Mouse (Mus musculus): ENCODE data around the gene Tex35.

Tex35 gene

GRCm38 (mm10) chr1:157081076-157081804 lies 27.2 kb downstream of the Tex35 start:
- DNase-seq (ENCODE audit: low read depth) = peak; percentile 27

GRCm38 (mm10) chr1:157080071-157080470 lies 28.4 kb downstream of the Tex35 start:
- no peak for DNase-seq (ENCODE audit: low read depth)

GRCm38 (mm10) chr1:157079384-157080025 lies 29.0 kb downstream of the Tex35 start:
- DNase-seq (ENCODE audit: low read depth) = peak; percentile 44

- DNase-seq (ENCODE audit: low read depth) = peak; percentile 89
Measured at GRCm38 (mm10) chr1:157076781-157077705, 31.4 kb downstream of the Tex35 start.

GRCm38 (mm10) chr1:157076257-157076656 lies 32.2 kb downstream of the Tex35 start:
- DNase-seq (ENCODE audit: low read depth) = peak; percentile 90

DNA sequence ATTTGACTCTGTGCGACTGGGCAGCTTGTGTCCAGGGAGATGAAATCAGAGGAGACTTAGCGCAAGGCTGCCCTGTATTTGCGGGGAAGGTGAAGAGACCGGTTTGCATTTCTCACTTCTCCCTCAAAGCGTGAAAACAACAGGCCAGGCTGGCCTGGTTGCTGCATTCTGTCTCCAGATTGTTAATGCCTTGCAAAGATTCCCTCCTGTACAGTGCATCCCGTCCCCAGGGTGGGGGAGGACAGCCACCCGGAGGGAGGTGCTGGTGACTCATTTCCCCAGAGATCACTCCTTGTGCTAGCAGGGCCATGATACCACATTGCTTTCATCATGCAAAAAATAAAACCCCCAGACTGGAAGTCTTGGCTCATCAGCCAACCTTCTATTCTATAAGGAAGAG lies 33.5 kb downstream of the Tex35 start:
- DNase-seq (ENCODE audit: low read depth) = no peak

DNA sequence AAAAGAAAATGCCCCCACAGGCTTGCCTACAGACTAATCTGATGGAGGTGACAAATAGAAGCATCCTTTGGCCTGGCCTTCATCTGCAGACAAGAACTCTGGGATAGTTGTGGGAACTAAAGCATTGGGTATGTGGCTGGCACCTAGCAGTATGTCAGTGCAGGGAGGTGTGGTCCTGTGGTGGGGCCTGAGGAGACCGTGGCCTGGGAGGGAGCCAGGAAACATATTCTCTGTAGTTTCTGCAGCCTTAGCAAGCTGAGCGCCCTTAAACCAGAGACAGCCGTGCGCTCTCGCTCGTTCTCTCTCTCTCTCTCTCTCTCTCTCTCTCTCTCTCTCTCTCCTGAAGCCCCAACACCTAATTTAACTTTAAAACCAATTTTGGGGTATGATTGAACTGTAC lies 34.1 kb downstream of the Tex35 start:
- DNase-seq (ENCODE audit: low read depth) = no peak

DNA sequence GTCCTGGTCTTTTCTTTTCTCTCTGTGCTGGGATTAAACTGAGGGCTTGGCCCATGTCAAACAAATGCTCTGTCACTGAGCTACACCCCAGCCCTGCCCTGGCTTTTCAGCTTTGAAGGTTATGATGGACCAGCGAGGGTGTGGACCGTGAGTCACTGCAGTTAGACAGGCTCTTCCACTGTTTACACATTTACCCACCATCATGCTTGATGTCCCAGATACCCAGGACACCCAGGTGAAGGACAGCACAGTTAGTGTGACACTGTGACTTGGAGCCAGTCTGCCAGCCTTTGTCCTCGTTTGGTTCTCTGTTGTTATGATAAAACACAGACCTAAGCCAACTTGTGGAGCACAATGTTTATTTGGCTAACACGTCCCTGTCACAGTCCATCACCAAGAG lies 34.9 kb downstream of the Tex35 start:
- DNase-seq (ENCODE audit: low read depth) = no peak

DNA sequence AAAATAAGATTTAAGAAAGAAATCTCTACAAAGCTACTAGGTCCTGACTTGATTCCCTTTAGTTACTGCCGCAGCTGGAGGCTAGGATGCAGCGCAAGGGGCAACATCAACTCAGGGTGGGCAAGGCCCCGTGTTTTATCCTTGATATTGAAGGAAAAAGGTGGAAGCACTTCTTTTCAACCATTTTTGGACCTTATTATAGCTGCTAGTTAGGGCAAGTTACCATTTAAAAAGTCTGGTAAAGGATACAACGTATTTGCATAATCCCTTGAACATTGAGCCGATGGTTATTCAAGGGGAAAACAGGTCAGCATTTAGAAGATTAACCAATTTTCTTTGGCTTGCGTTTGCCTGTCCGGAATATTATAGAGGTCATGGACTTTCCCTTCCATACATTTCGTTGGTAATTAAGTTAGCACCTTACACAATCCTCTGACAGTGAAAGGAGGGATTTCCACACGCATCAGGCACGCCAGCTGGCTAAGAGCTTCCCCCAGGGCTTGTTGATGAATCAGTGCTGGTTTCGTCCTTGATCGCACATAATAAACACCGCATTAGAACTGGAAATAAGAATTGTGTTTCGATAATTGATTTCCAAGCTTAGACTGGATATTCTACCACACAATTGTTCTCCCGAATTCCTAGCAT lies 39.2 kb downstream of the Tex35 start:
- no peak for DNase-seq (ENCODE audit: low read depth)

DNA sequence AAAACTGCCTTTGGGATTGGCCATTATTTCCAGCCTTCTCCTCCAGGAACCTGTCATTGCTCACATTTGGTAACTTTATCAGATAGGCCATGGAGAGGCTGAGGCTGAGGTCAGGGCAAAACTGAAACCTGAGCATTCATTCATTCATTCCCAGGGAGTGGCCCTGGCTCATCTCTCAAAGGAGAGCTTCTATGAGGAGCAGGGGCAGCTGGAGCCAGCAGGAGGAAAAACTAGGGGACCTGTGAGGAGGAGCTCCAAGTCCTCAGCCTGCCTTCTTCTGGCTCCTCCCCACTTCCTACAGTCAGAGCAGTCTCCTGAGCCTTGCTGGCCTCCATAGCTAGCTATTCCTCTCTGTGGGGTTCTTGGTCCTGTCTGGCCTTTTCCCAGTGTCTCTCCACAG lies 40.2 kb downstream of the Tex35 start:
- no peak for DNase-seq (ENCODE audit: low read depth)

DNA sequence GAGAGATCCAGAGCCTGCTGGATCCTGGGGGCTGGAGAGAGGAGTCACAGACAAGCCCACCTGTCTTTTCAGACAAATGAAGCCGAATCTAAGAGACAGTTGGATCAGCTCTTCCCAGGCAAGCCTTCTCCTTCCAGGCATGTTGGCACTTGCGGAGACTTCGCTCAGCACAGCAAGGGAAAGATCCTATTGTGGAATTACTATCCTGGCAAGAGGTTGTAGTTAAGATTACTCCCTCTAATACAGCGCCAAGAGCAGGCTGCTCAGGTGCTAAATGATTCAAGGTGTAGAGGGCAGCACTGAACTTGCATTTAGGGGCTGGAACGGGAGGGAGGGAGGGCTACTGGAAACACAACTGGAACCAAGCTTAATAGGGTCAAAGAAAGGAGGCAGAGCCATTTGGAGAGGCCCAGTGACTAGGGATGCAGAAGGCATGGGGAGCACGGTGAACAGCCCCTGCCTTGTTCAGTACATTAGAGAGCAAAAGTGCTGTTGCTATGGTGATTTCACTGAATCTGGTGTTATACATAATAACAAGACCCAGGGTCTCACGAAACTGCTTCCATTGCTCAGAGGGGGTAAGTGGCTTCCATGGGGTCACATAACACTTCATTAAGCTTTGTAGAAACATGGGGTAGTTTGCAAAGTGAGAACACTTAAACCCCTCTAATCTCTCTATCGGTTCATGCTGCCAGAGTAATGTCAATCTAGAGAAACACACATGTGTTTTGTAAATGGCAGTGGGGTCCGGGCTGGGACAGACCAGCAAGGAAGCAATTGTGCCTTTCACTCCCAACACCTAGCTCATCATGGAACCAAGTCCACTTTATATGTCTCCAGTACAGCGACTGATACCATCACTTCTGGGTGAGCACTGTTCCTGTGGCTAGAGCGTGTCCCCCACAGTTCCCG lies 42.4 kb downstream of the Tex35 start:
- DNase-seq (ENCODE audit: low read depth) = no peak

DNA sequence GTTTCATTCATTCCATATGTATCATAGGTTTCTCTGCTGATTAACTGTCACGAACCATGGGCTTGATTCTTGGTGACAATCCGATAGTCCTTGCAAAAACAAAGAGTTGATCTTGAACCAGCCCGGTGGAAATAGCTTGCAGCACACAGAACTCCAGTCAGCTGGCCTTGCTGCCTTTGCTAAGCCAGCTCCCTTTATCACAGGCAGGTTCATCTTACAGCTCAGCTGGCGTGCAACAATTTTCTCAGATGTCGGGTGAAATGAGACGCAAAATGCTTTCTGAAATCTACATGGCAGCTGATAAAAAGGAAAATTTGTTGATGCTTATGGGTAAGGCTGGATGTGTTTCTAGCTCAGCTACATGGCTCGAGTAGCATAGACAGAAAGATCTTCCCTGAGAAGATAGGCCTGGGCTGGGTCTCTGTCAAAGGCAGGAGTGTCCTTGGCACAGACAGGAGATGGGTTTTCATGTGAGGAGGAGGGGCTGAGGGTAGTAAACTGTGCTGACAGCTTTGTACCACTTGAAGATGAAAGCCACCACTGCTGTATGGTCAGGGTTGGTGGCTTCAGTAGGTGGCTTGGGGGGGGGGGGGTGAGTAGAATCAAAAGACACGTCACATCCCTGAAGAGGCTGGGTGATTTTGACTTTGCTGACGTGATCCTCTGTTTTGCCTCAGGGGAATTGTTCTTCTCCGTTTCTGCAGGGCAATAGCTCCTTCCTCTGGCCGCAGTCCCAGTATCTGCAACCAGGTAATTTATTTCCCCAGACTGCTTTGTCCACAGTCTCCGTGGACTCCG lies 45.0 kb downstream of the Tex35 start:
- DNase-seq (ENCODE audit: low read depth) = no peak

DNA sequence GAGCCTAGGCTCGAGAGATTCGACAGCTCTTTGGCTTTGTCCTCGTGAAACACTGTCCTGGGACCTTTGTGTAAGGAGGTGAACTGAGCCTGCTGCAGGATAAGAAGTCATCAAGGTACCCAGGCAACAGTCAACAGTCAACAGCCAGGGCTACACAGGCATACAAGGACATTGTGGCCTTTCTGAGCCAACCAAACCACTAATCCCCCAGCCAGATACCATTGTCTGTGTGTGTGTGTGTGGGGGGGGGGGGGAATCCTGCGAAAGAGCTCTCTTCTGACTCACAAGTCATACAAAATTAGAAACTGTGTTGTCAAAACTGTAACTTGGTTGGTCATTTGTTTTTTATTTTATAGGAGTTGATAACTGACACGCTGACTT lies 46.0 kb downstream of the Tex35 start:
- DNase-seq (ENCODE audit: low read depth) = no peak

- DNase-seq (ENCODE audit: low read depth) = no peak
Measured at GRCm38 (mm10) chr1:157061800-157062444, 46.6 kb downstream of the Tex35 start.

- no peak for DNase-seq (ENCODE audit: low read depth)
Measured at GRCm38 (mm10) chr1:157061170-157061569, 47.3 kb downstream of the Tex35 start.

- no peak for DNase-seq (ENCODE audit: low read depth)
Measured at GRCm38 (mm10) chr1:157060441-157061135, 47.9 kb downstream of the Tex35 start.

DNA sequence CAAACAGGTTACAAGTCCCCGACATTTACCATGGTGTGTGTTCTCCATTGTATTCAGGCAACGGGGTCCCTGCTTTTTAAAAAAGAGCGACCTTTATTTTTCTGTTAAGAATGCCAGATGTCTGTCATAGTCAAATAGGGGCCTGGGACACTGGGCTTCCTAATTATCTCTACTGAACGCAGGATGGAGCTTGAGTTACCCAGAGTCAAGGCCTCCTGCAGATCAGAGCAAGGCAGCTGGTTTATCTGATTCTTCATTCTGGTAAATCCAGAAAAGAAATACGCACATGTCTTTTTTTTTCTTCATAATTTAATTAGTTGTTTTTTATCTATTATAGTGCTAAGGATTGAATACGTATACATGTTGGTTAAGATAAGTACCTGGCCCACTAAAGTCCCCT lies 52.6 kb downstream of the Tex35 start:
- DNase-seq (ENCODE audit: low read depth) = no peak

- no peak for DNase-seq (ENCODE audit: low read depth)
Measured at GRCm38 (mm10) chr1:157055288-157055831, 53.1 kb downstream of the Tex35 start.

- no peak for DNase-seq (ENCODE audit: low read depth)
Measured at GRCm38 (mm10) chr1:157054659-157055058, 53.8 kb downstream of the Tex35 start.
